Mouse (Mus musculus) liver, embryonic 16.5 days (tissue): ENCODE results near the gene Cpn1. TPM values are rescaled to one million over a fixed set of nuclear protein-coding genes. Genes with fewer than 3 reads are reported as not detected.
A peak's percentile ranks its signal among the peaks of the same experiment; 100 is the strongest.

ENCODE experiments used
- ATAC-seq: fragments of 200-750 bp; cut with Nextera tagmentation; 2 replicates; pipeline ENCODE4 v1.8.0; 2017; ENCODE audit warnings: low read depth, mild to moderate bottlenecking, moderate number of reproducible peaks, moderate library complexity
- H3K27ac ChIP-seq: fragments of 300-500 bp; sonication (generic); 2 replicates; pipeline ENCODE4 v1.5.1; 2014; ENCODE audit warnings: mild to moderate bottlenecking, low read length
- H3K27me3 ChIP-seq: fragments of 300-500 bp; sonication (generic); 2 replicates; pipeline ENCODE4 v1.6.1; 2014; ENCODE audit warnings: low read depth, low read length, mixed read lengths; ENCODE audit not compliant: control insufficient read depth, insufficient read depth
- H3K36me3 ChIP-seq: fragments of 300-500 bp; sonication (generic); 2 replicates; pipeline ENCODE4 v1.6.1; 2014; ENCODE audit warnings: mild to moderate bottlenecking; ENCODE audit not compliant: control insufficient read depth, insufficient read depth
- H3K4me1 ChIP-seq: fragments of 300-500 bp; sonication (generic); 2 replicates; pipeline ENCODE4 v1.6.1; 2014; ENCODE audit warnings: low read depth, low read length, mixed read lengths; ENCODE audit not compliant: control insufficient read depth
- H3K4me2 ChIP-seq: fragments of 300-500 bp; sonication (generic); 2 replicates; pipeline ENCODE4 v1.6.1; 2014; ENCODE audit warnings: low read depth, low read length, mixed read lengths
- H3K4me3 ChIP-seq: fragments of 300-500 bp; sonication (generic); 2 replicates; pipeline ENCODE4 v1.5.1; 2014; ENCODE audit warnings: low read depth, mild to moderate bottlenecking, low read length
- H3K9ac ChIP-seq: fragments of 300-500 bp; sonication (generic); 2 replicates; pipeline ENCODE4 v1.6.1; 2014; ENCODE audit warnings: low read depth, low read length
- H3K9me3 ChIP-seq: fragments of 300-500 bp; sonication (generic); replicated peaks from 2 replicates; pipeline ENCODE4 v1.6.1; 2016; ENCODE audit warnings: low read length; ENCODE audit not compliant: control insufficient read depth
- WGBS: fragments of 180-500 bp; shearing (Covaris S2); extraction: QIAGEN DNeasy Blood & Tissue Kit; methylation state at CpG from one replicate; pipeline ENCODE4 v1.1.7; 2014; ENCODE audit not compliant: insufficient replicate concordance; 5-methylcytosine and 5-hydroxymethylcytosine counted together
- polyA plus RNA-seq: library from polyadenylated mRNA; unstranded; fragments of >200 nt; fragmentation: Nextera tagmentation; extraction: Ambion mirVana; gene quantifications from 2 replicates; pipeline ENCODE4 v1.2.1, GENCODE M21; 2015

The Cpn1 gene
- polyA plus RNA-seq, 1 experiment from 2014 or later: 112 TPM

GRCm38 (mm10) chr19:44021502-44021901 is 35.1 kb upstream of the Cpn1 start:
- no peaks in the 10 kb centered on the region for H3K27me3 ChIP-seq
- no peaks in the 10 kb centered on the region for H3K36me3 ChIP-seq
- H3K9me3 ChIP-seq: no peaks in the 10 kb centered on the region
- H3K9ac ChIP-seq: no peak overlapping the region
- peak overlapping the region; percentile 18; the same call in 1 of the 2 replicates for H3K4me2 ChIP-seq
- peak overlapping the region; percentile 3; the same call in 1 of the 2 replicates for H3K27ac ChIP-seq
- H3K4me3 ChIP-seq: no peak overlapping the region
- ATAC-seq: peak; percentile 88
- WGBS: 60% methylated on average over 4 of the region's 4 CpGs
- H3K4me1 ChIP-seq: no peaks in the 10 kb centered on the region

- Histone ChIP-seq H3K36me3 (no peaks in the 10 kb centered on the region), H3K27me3 (no peaks in the 10 kb centered on the region), H3K4me1 (no peaks in the 10 kb centered on the region), H3K9me3 (no peaks in the 10 kb centered on the region), H3K27ac (no peak overlapping the region), H3K4me2 (0 out of 2 replicates have a peak overlapping the region, but pooled peaks have one; percentile 0), H3K4me3 (no peak overlapping the region), H3K9ac (no peak overlapping the region)
- no peak for ATAC-seq
- WGBS: 51% methylated on average over 7 of the region's 7 CpGs
These were observed 33.4 kb upstream of the Cpn1 start for GRCm38 (mm10) chr19:44019739-44020138.

GRCm38 (mm10) chr19:44013862-44014261 is 27.5 kb upstream of the Cpn1 start:
- no peak overlapping the region for H3K9ac ChIP-seq
- H3K4me2 ChIP-seq: no peak overlapping the region
- no peaks in the 10 kb centered on the region for H3K27me3 ChIP-seq
- H3K4me1 ChIP-seq: no peaks in the 10 kb centered on the region
- H3K9me3 ChIP-seq: no peaks in the 10 kb centered on the region
- no peak for ATAC-seq
- no peaks in the 10 kb centered on the region for H3K36me3 ChIP-seq
- H3K4me3 ChIP-seq: no peak overlapping the region
- no peak overlapping the region for H3K27ac ChIP-seq
- WGBS: 47% methylated on average over 6 of the region's 6 CpGs

GRCm38 (mm10) chr19:44008784-44009183 is 22.4 kb upstream of the Cpn1 start:
- no peaks in the 10 kb centered on the region for H3K36me3 ChIP-seq
- no peak overlapping the region for H3K9ac ChIP-seq
- no peak overlapping the region for H3K4me2 ChIP-seq
- 51% methylated on average over 15 of the region's 15 CpGs for WGBS
- H3K4me1 ChIP-seq: no peaks in the 10 kb centered on the region
- H3K9me3 ChIP-seq: no peaks in the 10 kb centered on the region
- H3K27ac ChIP-seq: no peak overlapping the region
- no peak overlapping the region for H3K4me3 ChIP-seq
- no peaks in the 10 kb centered on the region for H3K27me3 ChIP-seq
- ATAC-seq: no peak

- ATAC-seq: no peak
- 65% methylated on average over 12 of the region's 12 CpGs for WGBS
- H3K4me3 ChIP-seq: no peak overlapping the region
- H3K9ac ChIP-seq: no peak overlapping the region
- no peak overlapping the region for H3K4me2 ChIP-seq
- H3K27me3 ChIP-seq: no peaks in the 10 kb centered on the region
- H3K27ac ChIP-seq: no peak overlapping the region
- H3K4me1 ChIP-seq: no peaks in the 10 kb centered on the region
- H3K9me3 ChIP-seq: no peaks in the 10 kb centered on the region
- no peaks in the 10 kb centered on the region for H3K36me3 ChIP-seq
These were observed 20.8 kb upstream of the Cpn1 start for GRCm38 (mm10) chr19:44007186-44007585.

GRCm38 (mm10) chr19:44005025-44005424 is 18.7 kb upstream of the Cpn1 start:
- no peaks in the 10 kb centered on the region for H3K36me3 ChIP-seq
- no peak overlapping the region for H3K27ac ChIP-seq
- 55% methylated on average over 4 of the region's 4 CpGs for WGBS
- no peaks in the 10 kb centered on the region for H3K9me3 ChIP-seq
- H3K4me1 ChIP-seq: no peaks in the 10 kb centered on the region
- H3K4me2 ChIP-seq: no peak overlapping the region
- no peak overlapping the region for H3K9ac ChIP-seq
- H3K27me3 ChIP-seq: no peaks in the 10 kb centered on the region
- no peak overlapping the region for H3K4me3 ChIP-seq
- no peak for ATAC-seq

GRCm38 (mm10) chr19:44004261-44004660 is 17.9 kb upstream of the Cpn1 start:
- H3K27ac ChIP-seq: no peak overlapping the region
- H3K4me3 ChIP-seq: no peak overlapping the region
- no peaks in the 10 kb centered on the region for H3K4me1 ChIP-seq
- no peaks in the 10 kb centered on the region for H3K27me3 ChIP-seq
- H3K36me3 ChIP-seq: no peaks in the 10 kb centered on the region
- 59% methylated on average over 2 of the region's 2 CpGs for WGBS
- H3K4me2 ChIP-seq: no peak overlapping the region
- ATAC-seq: no peak
- H3K9ac ChIP-seq: no peak overlapping the region
- no peaks in the 10 kb centered on the region for H3K9me3 ChIP-seq

GRCm38 (mm10) chr19:44000720-44001119 is 14.4 kb upstream of the Cpn1 start:
- H3K36me3 ChIP-seq: no peaks in the 10 kb centered on the region
- H3K4me3 ChIP-seq: no peak overlapping the region
- no peak overlapping the region for H3K9ac ChIP-seq
- ATAC-seq: no peak
- no peak overlapping the region for H3K4me2 ChIP-seq
- H3K27ac ChIP-seq: no peak overlapping the region
- no peaks in the 10 kb centered on the region for H3K9me3 ChIP-seq
- H3K27me3 ChIP-seq: no peaks in the 10 kb centered on the region
- 56% methylated on average over 5 of the region's 5 CpGs for WGBS
- H3K4me1 ChIP-seq: no peaks in the 10 kb centered on the region

GRCm38 (mm10) chr19:44000061-44000460 is 13.7 kb upstream of the Cpn1 start:
- no peaks in the 10 kb centered on the region for H3K36me3 ChIP-seq
- H3K4me1 ChIP-seq: no peaks in the 10 kb centered on the region
- no peaks in the 10 kb centered on the region for H3K27me3 ChIP-seq
- ATAC-seq: no peak; the same call in 1 of the 2 replicates
- H3K27ac ChIP-seq: peak overlapping the region; percentile 29; the same call in 1 of the 2 replicates
- no peak overlapping the region for H3K9ac ChIP-seq
- WGBS: 58% methylated on average over 1 of the region's 1 CpGs
- H3K4me2 ChIP-seq: no peak overlapping the region
- H3K4me3 ChIP-seq: no peak overlapping the region
- no peaks in the 10 kb centered on the region for H3K9me3 ChIP-seq
